34 mouse cellular contexts compared by ENCODE assay signal in the genomic region with DNA sequence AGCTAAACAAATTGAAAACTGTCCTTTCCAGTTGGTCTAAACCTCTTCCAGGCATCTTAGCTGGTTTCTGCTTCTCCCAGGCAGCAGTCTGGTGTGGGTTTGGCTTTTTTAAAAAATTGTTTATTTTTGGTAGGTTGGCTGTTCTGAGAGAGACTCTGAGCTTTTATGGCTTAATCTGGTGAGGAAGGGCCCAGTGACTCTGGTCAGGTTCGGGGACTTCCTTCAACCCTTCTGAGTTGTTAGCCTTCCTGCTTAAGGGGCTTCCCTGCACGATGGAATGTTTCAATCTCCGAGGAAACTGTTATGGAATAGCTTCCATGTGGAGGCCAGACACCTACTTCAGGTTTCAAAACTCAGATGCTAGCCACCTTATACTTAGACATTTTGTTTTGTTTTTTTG. TPM values are rescaled to one million over a fixed set of nuclear protein-coding genes. Genes with fewer than 3 reads are reported as not detected.
"Had no signal": no experiment of that assay in that cellular context is flagged by ENCODE, and none has a peak within 500 bp of the region (broad histone marks: within the 10 kb centered on the region; RNA-seq: fewer than 3 reads in every experiment).

Gene Meioc, plus strand, starts transcription at position 301 of the 400 bp plus-strand sequence.

- H3K4me1 ChIP-seq: embryonic facial prominence, embryonic 12.5 days; embryonic facial prominence, embryonic 15.5 days; forebrain, embryonic 12.5 days; forebrain, embryonic 13.5 days; forebrain, embryonic 15.5 days had no signal

- DNase-seq: cerebellum, adult 18-20 months; cerebellum, adult 2 months; cerebellum, adult 8-10 months; cerebellum, adult 9-10 months; cerebellum, adult 9-11 months; cerebellum, postnatal 10 days; cerebellum, postnatal 14 days; cerebellum, postnatal 25 days; cerebellum, postnatal 36 days; embryo, embryonic 11 days; forebrain, postnatal 0 days; gastrocnemius, adult 2 months; gastrocnemius, postnatal 10 days; gastrocnemius, postnatal 14 days; gastrocnemius, postnatal 25 days; gastrocnemius, postnatal 36 days; heart, adult 18-20 months had no signal

- ATAC-seq: forebrain, embryonic 13.5 days; forebrain, embryonic 14.5 days; forebrain, embryonic 15.5 days; forebrain, embryonic 16.5 days; forebrain, postnatal 0 days had no signal

- H3K36me3 ChIP-seq: embryonic facial prominence, embryonic 10.5 days; embryonic facial prominence, embryonic 12.5 days; embryonic facial prominence, embryonic 13.5 days; embryonic facial prominence, embryonic 15.5 days; forebrain, embryonic 10.5 days; forebrain, embryonic 12.5 days; forebrain, embryonic 15.5 days had no signal

- H3K9ac ChIP-seq: embryonic facial prominence, embryonic 12.5 days; embryonic facial prominence, embryonic 13.5 days; embryonic facial prominence, embryonic 15.5 days; forebrain, embryonic 12.5 days; forebrain, embryonic 13.5 days; forebrain, embryonic 15.5 days; forebrain, postnatal 0 days had no signal

- H3K27ac ChIP-seq: embryonic facial prominence, embryonic 10.5 days; embryonic facial prominence, embryonic 12.5 days; embryonic facial prominence, embryonic 13.5 days; embryonic facial prominence, embryonic 15.5 days; forebrain, embryonic 10.5 days; forebrain, embryonic 12.5 days; forebrain, embryonic 13.5 days; forebrain, embryonic 15.5 days; gastrocnemius, adult 2 months had no signal

- H3K4me3 ChIP-seq: embryonic facial prominence, embryonic 10.5 days; embryonic facial prominence, embryonic 12.5 days; embryonic facial prominence, embryonic 13.5 days; embryonic facial prominence, embryonic 15.5 days; erythroblast, embryonic 14.5 days; forebrain, embryonic 10.5 days; forebrain, embryonic 12.5 days; forebrain, embryonic 13.5 days; forebrain, embryonic 15.5 days; gastrocnemius, adult 2 months had no signal

- H3K4me2 ChIP-seq: embryonic facial prominence, embryonic 12.5 days; embryonic facial prominence, embryonic 13.5 days; embryonic facial prominence, embryonic 15.5 days; forebrain, embryonic 12.5 days; forebrain, embryonic 13.5 days; forebrain, embryonic 15.5 days had no signal

- H3K9me3 ChIP-seq: forebrain, embryonic 15.5 days had no signal

RNA-seq across cellular contexts. Expression of gene Meioc, which starts in this region (rescaled TPM):
- total RNA-seq: common myeloid progenitor, adult 5-6 weeks; forebrain, postnatal 0 days; gastrocnemius, adult 18-20 months; gastrocnemius, adult 2 months; gastrocnemius, adult 8-10 months; gastrocnemius, postnatal 10 days; gastrocnemius, postnatal 14 days; gastrocnemius, postnatal 25 days; gastrocnemius, postnatal 36 days; granulocyte monocyte progenitor cell, adult 5-6 weeks; heart, adult 18-20 months had no signal
- polyA plus RNA-seq: cerebellum, adult 2 months; cortical plate, adult 2 months; erythroblast, embryonic 14.5 days; gonadal fat pad, adult 2 months had no signal
